Mouse (Mus musculus): Measurements from ENCODE around the gene Erbb3. TPM values are rescaled to one million over a fixed set of nuclear protein-coding genes. Genes with fewer than 3 reads are reported as not detected.
"Not testable (repeated sequence)": the region's sequence is repeated elsewhere in the genome, so short reads cannot be mapped to it uniquely, and the experiment has no call there.

Gene Erbb3
- polyA plus RNA-seq, 1 experiment from 2014 or later: 22.3 TPM

DNA sequence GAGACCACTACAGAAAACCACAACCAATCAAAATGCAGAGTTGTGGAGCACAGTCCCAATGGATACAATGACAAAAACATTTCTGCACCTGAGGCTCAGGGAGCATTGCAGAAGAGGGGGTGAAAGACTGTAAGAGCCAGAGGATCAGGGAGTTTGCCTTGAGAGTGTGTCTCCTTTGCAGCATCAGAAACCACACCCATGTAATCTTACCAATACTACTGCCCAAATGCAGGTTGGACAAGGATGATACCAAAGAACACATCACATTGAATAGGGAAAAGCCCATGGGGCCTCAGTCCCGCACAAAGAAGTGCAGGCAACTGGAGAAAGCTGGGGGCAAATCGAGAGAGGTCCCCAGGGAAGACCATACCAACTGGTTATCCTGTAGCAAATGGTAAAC is 40.3 kb upstream of the Erbb3 start:
- no peak overlapping the region for H3K4me3 ChIP-seq (ENCODE audit: low read depth, low read length)
- no peaks in the 10 kb centered on the region for H3K27me3 ChIP-seq (replicated peaks; ENCODE audit: control insufficient read depth, insufficient read depth, low read length)
- no peak overlapping the region for H3K27ac ChIP-seq (ENCODE audit: low read depth, low read length)
- no peak overlapping the region for H3K4me2 ChIP-seq (replicated peaks; ENCODE audit: low read depth)
- TF ChIP-seq CTCF (IDR thresholded peaks at IDR 0.05; ENCODE audit: low read depth): no peak
- ATAC-seq: no peak
- H3K9ac ChIP-seq (ENCODE audit: low read depth, low read length): no peak overlapping the region
- H3K36me3 ChIP-seq (ENCODE audit: control insufficient read depth, insufficient read depth): 0 out of 2 replicates have a peak, but pooled peaks cover 9% of the 10 kb centered on the region
- no peaks in the 10 kb centered on the region for H3K4me1 ChIP-seq (replicated peaks; ENCODE audit: control insufficient read depth, insufficient read depth, low read length)
- WGBS: 91% methylated on average over 2 of the region's 2 CpGs
- no peaks in the 10 kb centered on the region for H3K9me3 ChIP-seq (ENCODE audit: control insufficient read depth)

DNA sequence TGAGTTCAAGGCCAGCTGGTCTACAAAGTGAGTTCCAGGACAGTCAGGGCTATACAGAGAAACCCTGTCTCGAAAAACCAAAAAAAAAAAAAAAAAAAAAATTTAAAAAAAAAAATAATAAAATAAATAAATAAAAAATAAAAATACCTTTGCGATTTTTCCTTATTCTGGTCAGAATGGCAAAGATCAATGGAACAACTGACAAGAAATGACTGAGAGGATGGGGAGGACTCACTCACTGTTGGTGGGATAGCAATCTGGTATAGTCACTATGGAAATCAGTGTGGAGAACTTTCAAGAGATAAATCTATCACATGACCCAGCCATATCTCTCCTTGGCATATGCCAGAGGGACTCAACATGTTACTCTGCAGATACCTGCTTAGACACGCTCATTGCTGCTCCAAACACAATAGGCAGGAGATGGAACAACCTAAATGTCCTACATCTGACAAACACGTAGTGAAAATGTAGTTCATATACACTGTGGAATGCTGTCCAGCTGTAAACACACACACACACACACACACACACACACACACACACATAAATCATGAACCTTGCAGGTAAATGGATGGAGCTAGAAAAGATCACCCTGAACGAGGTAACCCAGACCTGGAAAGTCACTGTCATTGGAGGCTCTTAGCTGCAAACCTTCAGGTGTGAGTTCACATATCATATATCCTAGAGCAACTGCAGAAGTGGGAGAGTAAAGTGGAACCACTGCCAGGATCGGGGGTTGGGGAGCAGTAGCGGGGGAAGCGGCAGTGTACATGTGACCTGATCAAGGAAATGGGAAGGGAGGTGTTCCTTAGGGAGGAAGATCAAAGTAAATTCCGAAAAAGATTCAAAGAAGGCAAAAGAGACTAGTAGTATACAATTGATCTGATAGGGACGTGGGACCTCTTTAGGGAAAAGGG is 38.2 kb upstream of the Erbb3 start:
- Histone ChIP-seq H3K9me3 (ENCODE audit: control insufficient read depth) (no peaks in the 10 kb centered on the region), H3K27me3 (replicated peaks; ENCODE audit: control insufficient read depth, insufficient read depth, low read length) (no peaks in the 10 kb centered on the region), H3K4me2 (replicated peaks; ENCODE audit: low read depth) (no peak overlapping the region), H3K4me3 (ENCODE audit: low read depth, low read length) (no peak overlapping the region), H3K9ac (ENCODE audit: low read depth, low read length) (no peak overlapping the region), H3K4me1 (replicated peaks; ENCODE audit: control insufficient read depth, insufficient read depth, low read length) (no peaks in the 10 kb centered on the region), H3K36me3 (ENCODE audit: control insufficient read depth, insufficient read depth) (peaks cover 20% of the 10 kb centered on the region), H3K27ac (ENCODE audit: low read depth, low read length) (no peak overlapping the region)
- TF ChIP-seq CTCF (IDR thresholded peaks at IDR 0.05; ENCODE audit: low read depth): no peak
- WGBS: 81% methylated on average over 10 of the region's 10 CpGs
- ATAC-seq: no peak

DNA sequence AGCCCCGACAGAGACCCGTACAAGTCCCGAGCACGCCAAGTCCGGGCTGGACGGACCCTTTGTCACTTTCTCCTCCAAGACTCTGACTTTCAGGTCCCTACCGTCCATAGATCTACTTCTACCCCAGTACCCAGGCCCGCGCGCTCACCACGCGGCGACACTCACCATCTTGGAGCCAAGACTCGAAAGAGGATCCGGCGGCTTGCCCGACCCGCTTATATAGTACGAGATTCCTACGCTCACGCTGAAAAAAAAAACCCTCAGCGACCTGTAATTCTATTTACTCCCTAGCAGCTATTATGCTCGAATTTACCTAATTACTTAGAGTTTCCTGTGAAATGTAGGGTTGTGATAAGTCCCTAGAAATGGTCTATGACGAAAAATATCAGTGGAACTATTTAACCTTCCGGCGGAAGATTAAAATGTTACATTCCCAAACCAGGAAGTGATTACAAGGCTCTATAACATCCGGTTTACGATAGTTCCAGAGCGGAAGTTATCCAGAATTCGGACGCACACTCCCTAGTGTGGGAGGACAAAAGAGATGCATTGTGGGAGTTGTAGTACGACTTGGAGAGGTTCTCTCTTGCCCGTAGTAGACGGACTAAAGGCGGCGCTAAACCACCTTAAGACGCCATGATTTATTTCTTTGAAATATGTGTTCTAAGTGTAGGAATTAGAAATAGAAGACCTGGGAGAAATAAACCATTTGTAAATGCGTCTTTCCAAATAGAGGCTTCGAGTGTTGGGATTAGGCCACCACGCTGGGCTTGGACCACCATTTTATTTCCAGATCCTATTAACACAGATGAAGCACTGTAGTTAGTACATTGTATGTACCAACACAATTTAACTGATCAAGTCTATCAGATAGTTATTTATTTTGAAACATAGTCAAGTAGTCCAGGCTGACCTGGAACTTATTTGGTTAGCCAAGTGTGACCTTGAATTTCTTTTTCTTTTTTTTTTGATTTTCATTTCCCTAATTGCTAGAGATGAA is 37.2 kb upstream of the Erbb3 start, which contains the start of gene Rps26:
TSS of gene Rps26 (minus strand) at position 437 of the 1,000 bp plus-strand sequence.
- WGBS: 2% methylated on average over 40 of the region's 40 CpGs
- H3K27me3 ChIP-seq (replicated peaks; ENCODE audit: control insufficient read depth, insufficient read depth, low read length): no peaks in the 10 kb centered on the region
- H3K4me2 ChIP-seq (replicated peaks; ENCODE audit: low read depth): peak within 1 kb of the TSS; percentile 79
- no peaks in the 10 kb centered on the region for H3K9me3 ChIP-seq (ENCODE audit: control insufficient read depth)
- peaks cover 20% of the 10 kb centered on the region for H3K36me3 ChIP-seq (ENCODE audit: control insufficient read depth, insufficient read depth)
- ATAC-seq: peak; percentile 99
- H3K27ac ChIP-seq (ENCODE audit: low read depth, low read length): peak within 1 kb of the TSS; percentile 46; the same call in 1 of the 2 replicates
- H3K4me3 ChIP-seq (ENCODE audit: low read depth, low read length): peak within 1 kb of the TSS; percentile 86
- peak within 1 kb of the TSS; percentile 89 for H3K9ac ChIP-seq (ENCODE audit: low read depth, low read length)
- H3K4me1 ChIP-seq (replicated peaks; ENCODE audit: control insufficient read depth, insufficient read depth, low read length): no peaks in the 10 kb centered on the region
- peak; percentile 70 for TF ChIP-seq CTCF (IDR thresholded peaks at IDR 0.05; ENCODE audit: low read depth)

DNA sequence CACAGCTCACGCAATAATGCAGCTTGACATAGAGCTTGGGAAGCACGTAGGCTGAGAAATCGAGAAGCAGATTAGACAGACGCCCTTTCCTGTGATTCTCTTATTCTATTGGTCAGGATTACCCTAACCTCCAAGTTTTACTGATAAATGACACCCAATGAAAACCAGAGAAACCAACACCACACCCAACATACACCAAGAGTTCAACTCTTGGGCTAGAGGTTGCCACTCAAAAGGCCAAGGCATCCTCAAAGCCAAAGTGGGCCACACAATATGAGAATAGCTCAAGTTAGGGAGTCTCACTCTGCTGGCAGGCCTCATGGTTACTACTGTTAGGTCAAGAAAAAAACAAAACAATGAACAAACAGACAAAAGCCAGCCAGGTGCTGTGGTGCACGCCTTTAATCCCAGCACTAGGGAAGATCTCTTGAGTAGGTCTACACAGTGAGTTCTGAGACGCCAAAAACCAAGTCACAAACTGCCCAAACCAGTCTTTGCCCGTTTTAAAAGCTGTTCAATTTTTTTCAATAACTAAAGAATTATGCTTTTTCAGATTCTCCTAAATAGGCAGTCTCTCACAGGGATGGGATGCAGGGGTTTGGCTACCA is 35.9 kb upstream of the Erbb3 start:
- no peak for ATAC-seq
- TF ChIP-seq CTCF (IDR thresholded peaks at IDR 0.05; ENCODE audit: low read depth): no peak
- Histone ChIP-seq H3K4me2 (replicated peaks; ENCODE audit: low read depth) (peak overlapping the region; percentile 79), H3K4me1 (replicated peaks; ENCODE audit: control insufficient read depth, insufficient read depth, low read length) (no peaks in the 10 kb centered on the region), H3K27ac (ENCODE audit: low read depth, low read length) (0 out of 2 replicates have a peak overlapping the region, but pooled peaks have one; percentile 46), H3K9me3 (ENCODE audit: control insufficient read depth) (no peaks in the 10 kb centered on the region), H3K36me3 (ENCODE audit: control insufficient read depth, insufficient read depth) (peaks cover 20% of the 10 kb centered on the region), H3K4me3 (ENCODE audit: low read depth, low read length) (peak overlapping the region; percentile 86), H3K27me3 (replicated peaks; ENCODE audit: control insufficient read depth, insufficient read depth, low read length) (no peaks in the 10 kb centered on the region), H3K9ac (ENCODE audit: low read depth, low read length) (peak overlapping the region; percentile 89)
- 29% methylated on average over 7 of the region's 7 CpGs for WGBS

DNA sequence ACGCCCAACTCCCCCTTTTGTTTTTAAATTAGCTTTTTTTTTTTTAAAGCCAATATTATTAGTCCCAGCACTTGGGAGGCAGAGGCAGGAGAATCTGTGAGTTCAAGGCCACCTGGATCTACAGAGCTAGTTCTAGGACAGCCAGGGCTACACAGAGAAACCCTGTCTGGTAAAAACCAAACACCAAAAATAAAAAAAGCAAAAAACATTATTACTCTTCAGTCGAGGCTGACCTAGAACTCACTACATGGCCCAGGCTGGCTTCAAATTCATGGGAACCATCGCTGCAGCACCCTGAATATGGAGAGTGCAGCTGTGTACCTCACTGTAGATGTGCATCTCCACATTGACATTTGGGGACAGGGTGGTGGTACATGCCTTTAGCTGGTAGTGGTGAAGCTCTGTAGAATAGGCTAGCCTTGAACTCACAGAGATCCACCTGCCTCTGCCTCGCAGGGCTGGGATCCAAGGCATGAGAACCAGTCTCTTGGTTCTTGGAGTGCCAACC is 33.7 kb upstream of the Erbb3 start:
- H3K9ac ChIP-seq (ENCODE audit: low read depth, low read length); H3K9me3 ChIP-seq (ENCODE audit: control insufficient read depth); H3K4me1 ChIP-seq (replicated peaks; ENCODE audit: control insufficient read depth, insufficient read depth, low read length); H3K4me3 ChIP-seq (ENCODE audit: low read depth, low read length); H3K27me3 ChIP-seq (replicated peaks; ENCODE audit: control insufficient read depth, insufficient read depth, low read length); H3K4me2 ChIP-seq (replicated peaks; ENCODE audit: low read depth); ATAC-seq; H3K27ac ChIP-seq (ENCODE audit: low read depth, low read length): not testable (repeated sequence)
- 83% methylated on average over 4 of the region's 4 CpGs for WGBS
- peaks cover 20% of the 10 kb centered on the region for H3K36me3 ChIP-seq (ENCODE audit: control insufficient read depth, insufficient read depth)
